Mouse (Mus musculus) bone marrow macrophage, adult 2 months (primary cell): Measurements from ENCODE around the gene Clip2. TPM values are rescaled to one million over a fixed set of nuclear protein-coding genes. Genes with fewer than 3 reads are reported as not detected.

Experiments
- H3K27ac ChIP-seq: 2 replicates; pipeline ENCODE4 v1.5.1; 2012; ENCODE audit warnings: low read depth, low read length; ENCODE audit not compliant: insufficient read depth
- H3K4me1 ChIP-seq: 2 replicates; pipeline ENCODE4 v1.6.1; 2012; ENCODE audit warnings: low read length; ENCODE audit not compliant: control insufficient read depth, insufficient read depth
- H3K4me3 ChIP-seq: 2 replicates; pipeline ENCODE4 v1.5.1; 2012; ENCODE audit warnings: mild to moderate bottlenecking, low read length, moderate library complexity; ENCODE audit not compliant: insufficient read depth
- CTCF ChIP-seq: IDR thresholded peaks from 2 replicates; pipeline ENCODE4 v1.5.1; 2012; ENCODE audit warnings: low read depth, mild to moderate bottlenecking, low read length, moderate library complexity
- POLR2A ChIP-seq: IDR thresholded peaks from 2 replicates; pipeline ENCODE4 v1.6.1; 2012; ENCODE audit warnings: mild to moderate bottlenecking, low read depth, low read length, borderline replicate concordance
- polyA plus RNA-seq: library from polyadenylated mRNA; stranded (reverse); fragments of >200 nt; gene quantifications from 2 replicates; pipeline ENCODE4 v1.2.4, GENCODE M21; 2012; ENCODE audit not compliant: missing spikeins, insufficient read depth, insufficient read length

Clip2 gene
- polyA plus RNA-seq, 1 experiment, result 14.3 TPM

GRCm38 (mm10) chr5:134548306-134548705 lies 3.9 kb downstream of the Clip2 start:
- Histone ChIP-seq H3K4me1 (peaks cover 11% of the 10 kb centered on the region; the same call in 1 of the 2 replicates), H3K4me3 (no peak overlapping the region), H3K27ac (no peak overlapping the region)
- no peak for TF ChIP-seq CTCF
- TF ChIP-seq POLR2A, result no peak

- Histone ChIP-seq H3K4me3 (no peak overlapping the region), H3K27ac (no peak overlapping the region), H3K4me1 (peaks cover 7% of the 10 kb centered on the region; the same call in 1 of the 2 replicates)
- TF ChIP-seq POLR2A (no peak), CTCF (no peak)
Measured at GRCm38 (mm10) chr5:134546790-134547189, 5.4 kb downstream of the Clip2 start.

- Histone ChIP-seq H3K4me3 (no peak overlapping the region), H3K4me1 (peaks cover 13% of the 10 kb centered on the region), H3K27ac (no peak overlapping the region)
- TF ChIP-seq POLR2A (no peak), CTCF (no peak)
Measured at GRCm38 (mm10) chr5:134545242-134545629, 7.0 kb downstream of the Clip2 start.

GRCm38 (mm10) chr5:134544516-134545241 lies 7.6 kb downstream of the Clip2 start:
- H3K4me1 ChIP-seq, result peaks cover 17% of the 10 kb centered on the region
- no peak overlapping the region for H3K27ac ChIP-seq
- H3K4me3 ChIP-seq, result no peak overlapping the region
- no peak for TF ChIP-seq POLR2A
- no peak for TF ChIP-seq CTCF

GRCm38 (mm10) chr5:134541640-134542039 lies 10.6 kb downstream of the Clip2 start:
- TF ChIP-seq CTCF, result no peak
- TF ChIP-seq POLR2A, result no peak
- Histone ChIP-seq H3K4me3 (no peak overlapping the region), H3K27ac (no peak overlapping the region), H3K4me1 (peaks cover 19% of the 10 kb centered on the region)

- no peak for TF ChIP-seq POLR2A
- no peak for TF ChIP-seq CTCF
- Histone ChIP-seq H3K27ac (no peak overlapping the region), H3K4me3 (no peak overlapping the region), H3K4me1 (peaks cover 19% of the 10 kb centered on the region)
Measured at GRCm38 (mm10) chr5:134540881-134541280, 11.4 kb downstream of the Clip2 start.

- Histone ChIP-seq H3K4me3 (no peak overlapping the region), H3K4me1 (peaks cover 19% of the 10 kb centered on the region), H3K27ac (peak overlapping the region; percentile 69)
- TF ChIP-seq POLR2A (no peak), CTCF (no peak)
Measured at GRCm38 (mm10) chr5:134539891-134540290, 12.3 kb downstream of the Clip2 start.

- Histone ChIP-seq H3K4me3 (no peak overlapping the region), H3K4me1 (peaks cover 38% of the 10 kb centered on the region), H3K27ac (no peak overlapping the region)
- no peak for TF ChIP-seq POLR2A
- TF ChIP-seq CTCF, result no peak
Measured at GRCm38 (mm10) chr5:134536036-134536435, 16.2 kb downstream of the Clip2 start.

GRCm38 (mm10) chr5:134532417-134532816 lies 19.8 kb downstream of the Clip2 start:
- Histone ChIP-seq H3K4me3 (no peak overlapping the region), H3K27ac (0 out of 2 replicates have a peak overlapping the region, but pooled peaks have one; percentile 24), H3K4me1 (peaks cover 21% of the 10 kb centered on the region)
- TF ChIP-seq POLR2A, result no peak
- no peak for TF ChIP-seq CTCF

GRCm38 (mm10) chr5:134531585-134531984 lies 20.6 kb downstream of the Clip2 start:
- TF ChIP-seq POLR2A (no peak), CTCF (no peak)
- no peak overlapping the region for H3K4me3 ChIP-seq
- H3K4me1 ChIP-seq, result peaks cover 21% of the 10 kb centered on the region
- peak overlapping the region; percentile 69 for H3K27ac ChIP-seq
